Mouse (Mus musculus) left cerebral cortex, adult 2 months (tissue): ENCODE measurements around the gene Sema4b. TPM values are rescaled to one million over a fixed set of nuclear protein-coding genes. Genes with fewer than 3 reads are reported as not detected.

ENCODE experiments used
- DNase-seq, 2 experiments: peaks; one replicate each; pipeline ENCODE4 v3.0.0; 2021 to 2022; ENCODE audit warnings: low spot score in 2 of 2, mixed read lengths in 1 of 2; ENCODE audit errors: extremely low spot score in 1 of 2
- H3K27ac ChIP-seq: fragments of 200-600 bp; 2 replicates; pipeline ENCODE4 v1.8.1; 2022
- H3K4me3 ChIP-seq: fragments of 200-600 bp; 2 replicates; pipeline ENCODE4 v1.8.1; 2022
- CTCF ChIP-seq: fragments of 200-600 bp; IDR thresholded peaks from 2 replicates; pipeline ENCODE4 v1.8.1; 2022; ENCODE audit warnings: antibody characterized with exemption, mild to moderate bottlenecking, moderate library complexity
- intact Hi-C: fragments of 180-260 bp; cut with DNase I; formaldehyde crosslinking; loops from one replicate; pipeline ENCODE4 v1.15.1; 2025
- total RNA-seq, 2 experiments: library from RNA; stranded (reverse); gene quantifications; 2 replicates each; pipeline ENCODE4 v1.2.3; 2021

Sema4b gene
- total RNA-seq, 2 experiments from 2014 or later = 19.4 to 20.6 TPM

DNA sequence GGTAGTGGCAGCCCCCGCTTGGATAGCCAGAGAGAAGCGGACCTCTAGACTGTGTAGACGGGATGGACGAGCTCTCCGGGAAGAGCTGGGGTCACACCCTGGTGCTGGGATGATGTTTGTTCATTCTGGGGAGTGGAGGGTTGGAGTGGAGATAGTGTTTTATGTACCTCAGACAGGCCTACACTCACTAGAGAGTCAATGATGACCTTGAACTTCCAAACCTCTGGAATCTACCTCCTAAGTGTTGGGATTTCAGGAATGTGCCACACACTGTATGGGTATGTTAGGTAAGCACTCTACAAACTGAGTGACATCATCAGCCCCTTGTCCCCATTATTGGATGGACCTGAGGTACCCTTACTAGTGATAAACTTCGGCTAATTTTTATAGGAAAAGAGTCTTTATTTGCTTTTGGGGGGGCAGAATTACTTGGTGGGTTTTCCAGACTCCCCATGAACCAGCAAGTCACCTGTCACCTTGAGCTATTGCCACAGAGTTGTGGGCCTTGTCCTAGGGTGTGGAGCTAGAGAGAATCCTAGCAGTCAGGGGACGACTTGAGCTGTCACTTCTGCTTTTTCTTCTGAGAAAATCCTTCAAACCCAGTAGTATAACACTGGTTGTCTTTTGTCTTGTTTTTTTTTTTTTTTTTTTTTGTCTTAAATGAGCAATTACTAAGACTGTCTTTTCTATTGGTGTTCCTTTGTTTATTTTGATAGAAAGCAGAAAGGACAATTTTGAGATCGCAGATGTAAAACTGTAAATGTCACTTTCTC, 28.0 kb upstream of the Sema4b start:
- H3K27ac ChIP-seq = no peak overlapping the region
- no peak for TF ChIP-seq CTCF
- no peak overlapping the region for H3K4me3 ChIP-seq
- intact Hi-C loops = loop anchor here (5.0 kb wide), 1 partner anchor 59 kb away; no protein-coding TSS in a partner anchor
- no peak for DNase-seq

DNA sequence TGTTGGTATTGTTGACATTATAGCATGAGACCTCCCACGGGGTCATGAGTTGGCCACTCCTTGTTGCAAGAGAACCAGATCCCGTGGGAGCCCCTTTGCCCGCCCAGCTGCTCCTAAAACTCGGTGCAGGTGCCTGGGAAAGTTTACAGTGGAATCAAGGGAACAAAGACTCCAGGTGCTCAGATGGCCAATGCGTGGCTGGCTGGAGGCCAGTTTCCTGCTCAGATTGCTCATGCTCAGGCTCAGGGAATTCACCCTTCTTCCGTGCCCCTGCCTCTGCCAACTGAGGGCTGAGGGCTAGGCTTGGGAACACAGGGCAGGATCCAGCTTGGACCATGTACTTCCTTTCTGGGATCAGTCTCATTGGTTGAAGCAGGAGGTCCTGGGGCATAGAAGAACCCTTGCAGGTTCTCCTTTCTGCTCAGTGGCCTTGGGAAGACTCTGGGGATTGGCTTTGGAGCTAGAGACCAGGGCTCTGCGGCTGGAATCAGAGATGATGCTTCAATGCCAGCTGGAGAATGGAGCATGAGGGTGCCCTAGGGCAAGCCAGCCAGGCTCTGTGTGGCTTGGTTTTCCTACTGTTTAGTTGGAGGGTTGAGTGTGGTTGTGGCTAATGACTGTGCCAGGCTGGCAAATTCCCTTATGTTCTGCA, 26.2 kb upstream of the Sema4b start:
- no peak for TF ChIP-seq CTCF
- intact Hi-C loops = no loop called here
- Histone ChIP-seq H3K4me3 (no peak overlapping the region), H3K27ac (peak overlapping the region; percentile 15; the same call in 1 of the 2 replicates)
- no peak for DNase-seq

DNA sequence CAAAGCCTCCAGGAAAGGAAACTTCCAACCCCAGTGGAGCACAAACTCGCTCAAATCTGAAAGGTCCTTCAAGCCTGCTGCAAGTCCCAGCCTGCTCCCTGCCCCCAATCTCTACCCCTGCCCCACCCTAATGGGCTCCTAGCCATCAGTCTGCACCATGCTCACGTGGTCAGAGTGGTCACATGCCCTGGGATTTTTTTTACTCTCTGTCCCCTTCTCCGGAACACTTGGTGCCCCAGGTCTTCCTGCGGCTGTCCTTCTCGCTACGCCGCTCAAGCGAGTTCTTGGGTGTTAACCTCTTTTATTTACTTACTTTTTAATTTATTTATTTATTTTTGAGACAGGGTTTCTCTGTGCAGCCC, 25.7 kb upstream of the Sema4b start:
- H3K27ac ChIP-seq = peak overlapping the region; percentile 15; the same call in 1 of the 2 replicates
- TF ChIP-seq CTCF = no peak
- H3K4me3 ChIP-seq = no peak overlapping the region
- peak in 1 of 2 experiments; percentile 37 for DNase-seq
- intact Hi-C loops = no loop called here

DNA sequence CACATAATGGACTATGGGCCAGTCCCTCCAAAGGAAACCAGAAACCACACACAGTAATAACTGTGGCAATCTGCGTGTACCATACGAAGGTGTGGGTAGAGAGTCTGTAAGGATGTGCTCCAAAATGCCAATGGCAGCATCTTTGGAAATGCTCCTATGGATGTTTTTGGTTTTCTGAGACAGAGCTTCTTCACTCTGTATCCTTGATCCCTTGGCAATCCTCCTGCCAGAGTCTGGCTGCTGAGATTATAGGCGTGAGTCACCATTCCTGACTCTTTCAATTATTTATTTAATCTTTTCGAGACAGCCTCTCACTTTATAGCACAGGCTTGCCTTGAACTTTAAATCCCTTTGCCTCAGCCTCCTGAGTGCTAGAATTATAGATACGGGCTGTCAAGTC, 21.2 kb upstream of the Sema4b start:
- H3K27ac ChIP-seq = no peak overlapping the region
- DNase-seq = no peak
- intact Hi-C loops = no loop called here
- TF ChIP-seq CTCF = no peak
- no peak overlapping the region for H3K4me3 ChIP-seq

DNA sequence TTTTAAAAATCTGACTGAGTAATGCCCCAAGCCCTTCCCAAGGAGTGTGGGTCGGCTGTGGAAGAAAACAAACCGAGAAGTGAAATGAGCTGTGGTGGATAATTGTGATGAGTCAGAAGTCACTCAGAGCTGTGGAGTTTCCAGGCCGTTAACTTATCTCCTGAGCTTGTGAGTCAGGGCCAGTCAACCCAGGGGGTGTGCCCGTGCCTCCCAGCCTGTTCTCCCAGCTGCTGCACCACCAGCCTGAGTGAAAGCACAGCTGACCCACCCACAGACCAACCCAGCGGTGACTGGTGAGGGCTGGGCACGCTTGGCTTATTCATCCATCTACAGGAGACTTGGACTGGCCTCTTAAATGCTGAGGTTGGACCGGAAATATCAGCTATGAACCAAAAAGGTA, 19.9 kb upstream of the Sema4b start:
- Histone ChIP-seq H3K27ac (no peak overlapping the region), H3K4me3 (no peak overlapping the region)
- intact Hi-C loops = no loop called here
- TF ChIP-seq CTCF = no peak
- DNase-seq = no peak

DNA sequence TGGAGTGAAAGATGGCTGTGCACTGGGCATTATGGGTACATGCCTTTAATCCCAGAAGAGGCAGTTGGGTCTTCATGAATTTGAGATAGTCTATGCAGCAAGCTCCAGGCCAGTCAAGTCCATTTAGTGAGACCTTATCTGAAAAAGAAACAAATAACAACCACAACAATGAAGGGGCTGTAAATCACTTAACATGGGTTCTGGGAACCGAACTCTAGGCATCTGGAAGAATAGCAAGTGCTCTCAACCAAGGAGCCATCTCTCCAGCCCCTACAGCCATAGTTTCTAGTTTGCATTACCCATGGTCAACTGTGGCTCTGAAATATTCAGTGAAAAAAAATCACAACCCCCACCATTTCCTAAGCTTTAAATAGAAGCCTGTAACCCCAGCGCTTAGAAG, 16.8 kb upstream of the Sema4b start:
- DNase-seq = no peak
- TF ChIP-seq CTCF = no peak
- intact Hi-C loops = no loop called here
- Histone ChIP-seq H3K4me3 (no peak overlapping the region), H3K27ac (no peak overlapping the region)

DNA sequence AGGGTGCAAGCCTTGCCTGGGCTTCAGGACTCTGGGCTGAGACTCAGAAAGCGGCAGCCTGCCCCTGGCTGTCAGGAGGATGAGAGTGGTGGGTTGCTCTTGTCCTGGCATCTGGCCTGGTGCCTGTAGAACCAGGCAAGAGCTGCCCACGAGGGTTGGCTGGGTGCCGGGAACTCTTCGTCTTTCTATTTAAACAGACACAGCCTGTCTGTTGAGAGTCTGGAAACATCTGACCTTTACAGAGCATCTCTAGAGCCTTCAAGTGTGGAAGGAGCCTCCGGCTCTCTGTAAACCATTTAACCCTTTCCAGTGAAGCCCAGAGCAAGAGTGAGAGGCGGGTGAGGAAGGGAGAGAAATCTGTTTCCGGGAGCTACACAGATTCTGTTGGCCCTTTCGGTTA, 15.3 kb upstream of the Sema4b start:
- DNase-seq = peak in 1 of 2 experiments; percentile 46
- H3K27ac ChIP-seq = no peak overlapping the region
- no peak for TF ChIP-seq CTCF

DNA sequence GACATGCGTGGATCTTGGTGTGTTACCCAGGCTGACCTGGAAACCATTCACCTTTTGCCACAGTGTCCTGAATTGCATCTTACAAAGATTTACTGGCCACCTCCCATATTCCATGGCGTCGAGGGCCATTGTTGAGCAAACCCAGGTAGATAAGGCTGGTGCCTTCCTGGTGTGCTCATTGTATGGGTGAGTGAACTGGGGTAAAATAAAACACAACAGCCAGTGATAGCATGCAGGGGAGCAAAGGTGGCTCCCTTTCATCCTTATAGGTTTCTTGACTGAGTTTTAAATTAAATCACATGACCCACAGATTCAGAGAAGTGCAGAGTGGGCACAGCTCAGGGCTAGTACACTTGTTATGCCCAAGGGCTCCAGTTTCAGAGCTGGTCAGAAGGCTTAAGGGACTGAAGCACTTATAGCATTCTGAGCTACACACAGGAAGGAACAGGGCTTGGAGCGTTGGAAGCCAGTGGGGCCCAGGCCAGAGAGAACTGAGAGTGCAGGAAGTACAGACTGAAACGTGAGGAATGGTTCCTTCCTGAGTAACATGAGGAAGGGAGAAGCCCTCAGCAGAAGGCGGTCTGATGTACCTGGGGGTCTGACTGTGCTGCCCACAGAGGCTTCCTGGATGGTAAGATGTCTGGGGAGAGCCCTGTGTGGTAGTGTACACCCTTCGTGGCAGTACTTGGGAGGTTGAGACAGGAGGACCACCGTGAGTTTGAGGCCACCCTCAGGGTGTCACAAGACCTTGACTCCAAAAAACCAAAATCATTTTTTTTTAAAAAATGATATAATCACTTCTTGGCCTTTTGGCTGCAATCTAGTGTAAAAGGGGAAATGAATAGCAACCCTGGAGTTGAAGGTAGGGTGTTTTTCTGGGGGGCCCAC, 14.3 kb upstream of the Sema4b start:
- H3K27ac ChIP-seq = no peak overlapping the region

More for the DNA sequence above, 15.3 kb upstream of the Sema4b start:
- intact Hi-C loops = no loop called here
- H3K4me3 ChIP-seq = no peak overlapping the region

DNA sequence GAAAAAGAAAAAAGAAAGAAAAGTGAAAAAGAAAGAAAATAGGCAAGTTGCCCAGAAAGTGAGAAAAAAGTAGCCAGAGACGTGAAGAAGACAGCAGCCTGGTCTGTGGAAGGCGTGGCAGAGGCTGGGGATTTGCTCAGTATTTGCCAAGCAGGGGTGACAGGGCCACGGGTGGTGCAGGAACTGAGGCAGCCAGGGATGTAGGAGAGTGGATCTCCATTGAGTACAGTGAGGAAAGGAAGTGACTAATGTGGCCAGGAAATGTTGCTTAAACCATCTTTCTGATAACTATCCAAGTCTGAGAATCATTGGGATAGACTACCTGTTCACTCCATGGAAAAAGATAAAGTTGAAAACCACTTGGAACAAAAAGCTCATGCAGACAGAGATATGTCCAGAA, 10.5 kb upstream of the Sema4b start:
- TF ChIP-seq CTCF = no peak
- no peak for DNase-seq
- intact Hi-C loops = no loop called here
- Histone ChIP-seq H3K27ac (no peak overlapping the region), H3K4me3 (no peak overlapping the region)

More for the DNA sequence above, 14.3 kb upstream of the Sema4b start:
- no peak for TF ChIP-seq CTCF
- intact Hi-C loops = no loop called here
- H3K4me3 ChIP-seq = no peak overlapping the region
- DNase-seq = no peak

DNA sequence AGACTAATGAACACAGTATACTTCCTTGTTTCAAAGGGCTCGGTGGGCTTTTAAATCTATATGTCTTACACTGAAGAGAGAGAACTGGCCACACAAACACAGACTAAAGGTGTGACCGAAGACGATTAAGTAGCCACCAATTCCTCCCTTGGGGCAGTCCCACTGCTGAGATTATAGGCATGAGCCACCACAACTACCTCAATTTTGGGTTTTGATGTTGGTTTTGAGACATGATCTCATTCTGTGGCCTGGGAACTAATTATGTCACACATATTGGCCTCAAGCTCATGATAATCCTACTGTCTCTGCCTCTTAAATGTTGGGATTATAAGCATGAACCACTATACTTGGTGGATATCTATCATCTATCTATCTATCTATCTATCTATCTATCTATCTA, 9.2 kb upstream of the Sema4b start:
- H3K4me3 ChIP-seq = no peak overlapping the region
- no peak overlapping the region for H3K27ac ChIP-seq
- no peak for DNase-seq
- TF ChIP-seq CTCF = no peak
- intact Hi-C loops = no loop called here

DNA sequence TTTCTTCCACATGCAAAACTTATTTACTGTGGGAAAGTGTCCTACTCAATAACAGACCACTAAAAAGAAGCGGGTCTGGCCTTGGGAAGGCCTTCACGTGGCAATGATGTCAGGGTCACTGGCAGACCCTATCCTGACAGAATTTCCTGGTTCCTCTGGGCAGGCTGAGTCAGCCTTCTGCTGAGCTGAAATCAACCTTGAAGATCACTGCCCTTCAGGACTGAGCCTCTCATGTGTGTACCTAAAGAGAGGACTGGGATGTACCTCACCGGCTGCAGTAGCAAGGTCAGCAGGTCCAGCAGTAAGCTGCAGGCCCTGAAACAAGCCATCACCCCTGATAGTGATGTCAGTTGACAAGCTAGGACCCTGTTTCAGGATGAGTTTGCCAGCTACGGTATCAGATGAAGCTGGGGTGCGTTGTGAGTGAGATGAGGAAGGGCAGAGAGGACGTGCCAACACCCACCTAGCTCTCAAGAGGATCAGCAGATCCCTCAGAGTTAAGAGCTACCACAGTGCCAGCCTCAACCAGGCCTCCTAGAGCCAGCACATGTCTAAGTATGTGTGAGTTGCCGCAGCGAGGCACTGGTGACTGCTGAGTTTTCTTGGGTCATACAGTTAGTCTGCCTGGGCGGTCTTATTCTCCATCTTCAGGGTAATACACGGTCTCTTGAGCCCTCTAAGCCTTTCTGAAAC, 8.5 kb upstream of the Sema4b start:
- no peak overlapping the region for H3K27ac ChIP-seq

More for the DNA sequence above, 8.5 kb upstream of the Sema4b start:
- no peak for TF ChIP-seq CTCF
- no peak overlapping the region for H3K4me3 ChIP-seq
- no peak for DNase-seq
- intact Hi-C loops = no loop called here
